Mouse (Mus musculus) midbrain, embryonic 15.5 days (tissue): ENCODE measurements at regions not wholly inside any gene's neighbourhood (a gene's known extent, or its start where the extent isn't known, plus 50 kb on each side); places are given as distances from the start of the nearest gene placed in this dataset.

ENCODE experiments used
- ATAC-seq: fragments of 200-750 bp; cut with Nextera tagmentation; replicated peaks from 2 replicates; pipeline ENCODE4 v1.8.0; 2017; ENCODE audit warnings: moderate TSS enrichment
- H3K27ac ChIP-seq: fragments of 300-500 bp; sonication (generic); 2 replicates; pipeline ENCODE4 v1.5.1; 2015; ENCODE audit warnings: mild to moderate bottlenecking, inconsistent platforms
- H3K27me3 ChIP-seq: fragments of 300-500 bp; sonication (generic); replicated peaks from 2 replicates; pipeline ENCODE4 v1.6.1; 2015; ENCODE audit warnings: inconsistent platforms
- H3K36me3 ChIP-seq: fragments of 300-500 bp; sonication (generic); replicated peaks from 2 replicates; pipeline ENCODE4 v1.6.1; 2015; ENCODE audit warnings: inconsistent platforms
- H3K4me1 ChIP-seq: fragments of 300-500 bp; sonication (generic); 2 replicates; pipeline ENCODE4 v1.6.1; 2015; ENCODE audit warnings: inconsistent platforms
- H3K4me2 ChIP-seq: fragments of 300-500 bp; sonication (generic); 2 replicates; pipeline ENCODE4 v1.6.1; 2015; ENCODE audit warnings: inconsistent platforms, mild to moderate bottlenecking, moderate library complexity
- H3K4me3 ChIP-seq: fragments of 300-500 bp; sonication (generic); 2 replicates; pipeline ENCODE4 v1.5.1; 2015; ENCODE audit warnings: mild to moderate bottlenecking, inconsistent platforms
- H3K9ac ChIP-seq: fragments of 300-500 bp; sonication (generic); 2 replicates; pipeline ENCODE4 v1.6.1; 2015; ENCODE audit warnings: mild to moderate bottlenecking, inconsistent platforms
- H3K9me3 ChIP-seq: fragments of 300-500 bp; sonication (generic); 2 replicates; pipeline ENCODE4 v1.6.1; 2016; ENCODE audit warnings: inconsistent platforms
- WGBS: fragments of 180-500 bp; shearing (Covaris S2); methylation state at CpG from one replicate; pipeline ENCODE4 v1.1.7; 2015; ENCODE audit warnings: mixed read lengths; 5-methylcytosine and 5-hydroxymethylcytosine counted together

DNA sequence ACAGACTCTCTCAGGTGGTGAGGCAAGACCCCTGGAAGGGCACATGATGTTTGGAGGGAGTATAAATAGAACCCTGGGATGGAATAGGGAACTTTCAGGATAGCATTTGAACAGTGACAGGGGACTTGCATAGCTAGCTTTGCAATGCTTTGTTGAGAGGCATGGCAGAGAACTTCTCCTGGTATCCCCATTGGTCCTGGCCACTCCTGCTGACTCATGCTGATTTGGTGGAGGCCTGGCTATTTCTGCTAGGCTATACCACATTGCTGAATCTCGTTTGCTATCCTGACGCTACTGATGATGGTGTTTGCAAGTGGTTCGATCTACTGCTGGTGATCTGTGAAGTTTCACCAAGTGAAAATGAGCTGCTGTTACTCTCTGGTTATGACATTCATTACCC is 276.7 kb upstream of the Klf3 start:
- 93% methylated on average over 3 of the region's 3 CpGs for WGBS
- no peak overlapping the region for H3K4me2 ChIP-seq
- no peaks in the 10 kb centered on the region for H3K4me1 ChIP-seq
- no peaks in the 10 kb centered on the region for H3K27me3 ChIP-seq
- no peak overlapping the region for H3K4me3 ChIP-seq
- no peak overlapping the region for H3K9ac ChIP-seq
- no peaks in the 10 kb centered on the region for H3K36me3 ChIP-seq
- no peak overlapping the region for H3K27ac ChIP-seq
- no peak for ATAC-seq
- H3K9me3 ChIP-seq, result no peaks in the 10 kb centered on the region

DNA sequence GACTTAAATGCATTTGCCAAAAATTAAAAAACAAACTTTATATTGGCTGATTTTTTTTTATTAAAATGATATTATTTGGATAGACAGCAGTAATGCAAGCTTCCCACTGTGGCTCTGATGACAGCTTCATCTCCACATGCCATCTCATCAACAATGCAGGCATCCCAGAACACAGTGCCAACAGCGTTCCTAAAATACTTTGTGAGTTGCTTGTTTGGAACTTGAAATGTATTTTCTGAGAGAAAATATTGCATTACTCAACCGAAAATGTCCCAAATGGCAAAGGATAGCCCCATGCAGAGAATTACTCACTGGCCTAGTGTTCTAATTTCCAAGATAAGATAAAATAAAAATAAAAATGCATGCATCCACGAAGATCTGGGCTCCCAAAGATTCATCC is 275.2 kb upstream of the Klf3 start:
- 77% methylated on average over 3 of the region's 3 CpGs for WGBS
- H3K36me3 ChIP-seq, result no peaks in the 10 kb centered on the region
- H3K9me3 ChIP-seq, result no peaks in the 10 kb centered on the region
- H3K4me2 ChIP-seq, result no peak overlapping the region
- H3K27me3 ChIP-seq, result no peaks in the 10 kb centered on the region
- no peak overlapping the region for H3K9ac ChIP-seq
- H3K4me1 ChIP-seq, result no peaks in the 10 kb centered on the region
- H3K27ac ChIP-seq, result no peak overlapping the region
- no peak for ATAC-seq
- no peak overlapping the region for H3K4me3 ChIP-seq

DNA sequence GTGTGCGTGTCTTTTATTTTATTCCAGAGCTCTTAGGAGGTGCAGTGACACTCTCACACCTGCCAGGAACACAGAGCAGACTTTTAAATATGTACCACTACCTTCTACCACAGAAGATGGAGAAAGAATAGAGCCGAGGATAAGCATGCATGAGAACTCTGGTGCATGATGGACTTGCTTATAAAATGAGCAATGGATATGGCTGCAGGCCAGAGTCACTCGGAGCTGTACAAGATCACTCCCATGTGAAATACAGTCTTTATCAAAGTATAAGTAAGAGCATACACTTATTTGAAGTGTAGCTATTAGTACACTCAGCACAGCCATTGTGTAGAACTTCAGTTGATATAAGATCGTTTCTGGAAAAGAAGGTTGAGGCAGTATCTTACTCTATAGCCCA is 268.8 kb upstream of the Klf3 start:
- H3K4me3 ChIP-seq, result no peak overlapping the region
- no peak for ATAC-seq
- H3K9ac ChIP-seq, result no peak overlapping the region
- no peaks in the 10 kb centered on the region for H3K36me3 ChIP-seq
- WGBS, result 92% methylated on average over 4 of the region's 4 CpGs
- H3K27ac ChIP-seq, result no peak overlapping the region
- H3K9me3 ChIP-seq, result no peaks in the 10 kb centered on the region
- H3K4me1 ChIP-seq, result no peaks in the 10 kb centered on the region
- H3K27me3 ChIP-seq, result no peaks in the 10 kb centered on the region
- H3K4me2 ChIP-seq, result no peak overlapping the region

DNA sequence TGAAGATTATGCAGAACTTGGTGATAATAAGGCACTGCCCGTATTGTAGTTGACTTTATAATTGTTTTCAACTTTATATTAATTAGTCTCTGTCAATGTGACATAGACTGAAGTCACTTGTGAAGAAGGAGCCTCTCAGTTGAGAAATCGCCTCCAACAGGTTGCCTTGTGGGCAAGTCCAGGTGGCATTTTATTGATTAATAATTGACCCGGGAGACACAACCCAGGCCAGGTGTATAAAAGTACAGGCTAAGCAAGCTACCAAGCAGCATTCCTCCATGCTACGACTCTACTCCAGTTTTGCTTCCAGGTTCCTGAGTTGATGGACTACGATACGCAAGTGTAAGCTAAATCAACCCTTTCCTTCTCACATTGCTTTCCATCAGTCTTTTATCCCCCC is 268.2 kb upstream of the Klf3 start:
- Histone ChIP-seq H3K27me3 (no peaks in the 10 kb centered on the region), H3K4me2 (no peak overlapping the region), H3K27ac (no peak overlapping the region), H3K4me1 (no peaks in the 10 kb centered on the region), H3K4me3 (no peak overlapping the region), H3K36me3 (no peaks in the 10 kb centered on the region), H3K9me3 (no peaks in the 10 kb centered on the region), H3K9ac (no peak overlapping the region)
- ATAC-seq, result no peak
- 93% methylated on average over 6 of the region's 6 CpGs for WGBS

DNA sequence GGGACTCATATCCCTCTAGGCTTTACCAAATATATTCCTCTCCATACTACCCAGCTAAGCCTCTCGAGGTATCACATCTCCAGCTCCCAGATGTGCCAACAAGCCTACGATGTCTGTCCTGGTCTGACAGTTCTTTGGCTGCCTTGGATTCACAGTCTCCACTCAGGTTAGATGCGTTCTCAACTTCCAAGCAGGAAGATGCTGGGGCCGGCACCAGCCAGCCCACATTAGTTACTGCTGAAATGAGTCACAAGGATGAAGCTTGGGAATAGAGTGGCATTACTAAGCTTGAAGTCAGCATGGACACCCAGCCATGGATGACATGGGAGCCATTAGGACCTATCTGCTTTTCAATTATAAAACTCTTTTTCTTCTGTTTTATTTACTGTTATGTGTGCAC is 267.6 kb upstream of the Klf3 start:
- Histone ChIP-seq H3K27ac (no peak overlapping the region), H3K27me3 (no peaks in the 10 kb centered on the region), H3K4me1 (no peaks in the 10 kb centered on the region), H3K4me2 (no peak overlapping the region), H3K36me3 (no peaks in the 10 kb centered on the region), H3K9ac (no peak overlapping the region), H3K4me3 (no peak overlapping the region), H3K9me3 (no peaks in the 10 kb centered on the region)
- no peak for ATAC-seq
- 91% methylated on average over 4 of the region's 4 CpGs for WGBS

DNA sequence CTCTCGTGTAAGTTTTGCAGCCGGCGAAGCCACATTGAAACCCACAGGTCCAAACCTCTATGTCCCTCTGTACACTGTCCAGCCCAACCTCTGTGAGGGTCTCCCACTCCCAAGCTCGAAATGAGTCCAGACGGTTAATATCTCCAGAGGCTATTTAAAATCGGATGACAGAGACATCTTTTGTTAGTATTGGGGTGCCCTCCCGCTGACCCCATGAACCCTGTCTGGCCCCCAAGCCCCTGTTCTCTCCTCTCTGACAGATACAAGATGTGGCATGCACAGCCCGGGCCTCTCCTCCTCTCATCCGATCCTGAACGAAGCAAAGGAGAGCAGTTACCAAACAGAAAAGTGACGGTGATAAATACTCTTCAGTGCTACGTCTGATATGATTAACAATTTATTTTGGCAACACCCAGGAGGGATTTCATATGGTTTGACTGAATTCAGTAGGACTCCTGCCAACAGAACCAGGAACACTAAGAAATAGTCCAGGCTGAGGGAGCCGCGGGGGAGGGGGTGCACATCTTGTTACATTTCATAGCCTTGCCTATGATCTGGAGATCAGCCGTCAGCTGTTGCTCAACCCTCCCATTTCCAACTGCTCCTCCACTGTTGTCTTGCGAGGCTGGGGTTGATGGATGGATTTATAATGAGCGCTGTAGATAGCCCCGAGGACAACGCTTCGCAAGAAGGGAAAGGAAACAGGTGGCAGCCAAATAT is 266.6 kb upstream of the Klf3 start:
- Histone ChIP-seq H3K36me3 (no peaks in the 10 kb centered on the region), H3K27me3 (no peaks in the 10 kb centered on the region), H3K4me1 (no peaks in the 10 kb centered on the region), H3K9ac (no peak overlapping the region), H3K4me3 (no peak overlapping the region), H3K4me2 (no peak overlapping the region), H3K9me3 (no peaks in the 10 kb centered on the region), H3K27ac (no peak overlapping the region)
- ATAC-seq, result no peak
- 87% methylated on average over 20 of the region's 20 CpGs for WGBS

DNA sequence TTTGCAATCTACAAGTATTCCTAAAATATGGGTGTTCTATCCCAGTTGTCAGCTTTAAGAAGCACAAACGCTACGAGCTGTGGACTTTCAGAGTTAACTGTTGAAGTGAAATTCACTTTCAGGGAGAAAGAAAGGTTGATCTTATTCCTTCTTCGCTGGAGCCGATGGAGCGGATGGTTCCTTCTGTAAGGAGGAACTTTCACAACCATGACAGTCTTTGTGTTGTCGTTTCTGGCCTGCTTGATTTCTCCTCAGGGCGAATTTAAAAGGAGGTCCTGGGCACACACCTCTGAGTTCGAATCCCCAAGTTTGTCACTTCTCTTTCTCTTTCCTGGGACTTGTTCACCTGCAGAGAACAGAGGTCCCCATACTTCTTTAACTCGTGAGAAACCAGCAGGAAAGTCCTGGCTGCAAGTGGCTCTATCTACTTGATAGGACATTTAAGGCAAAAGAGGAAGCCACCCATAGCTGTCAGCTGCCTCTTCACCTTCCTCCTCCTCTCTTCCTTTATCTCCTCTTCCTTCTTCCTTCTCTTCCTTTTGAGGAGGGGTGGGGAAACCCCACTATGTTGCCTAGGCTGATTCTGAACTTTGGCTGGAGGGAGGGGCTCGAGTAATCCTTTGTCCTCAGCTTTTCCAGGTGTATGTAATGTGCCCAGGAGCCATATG is 265.9 kb upstream of the Klf3 start:
- no peak overlapping the region for H3K27ac ChIP-seq
- H3K9me3 ChIP-seq, result no peaks in the 10 kb centered on the region
- no peaks in the 10 kb centered on the region for H3K4me1 ChIP-seq
- no peak overlapping the region for H3K4me2 ChIP-seq
- ATAC-seq, result no peak
- 85% methylated on average over 10 of the region's 10 CpGs for WGBS
- no peak overlapping the region for H3K9ac ChIP-seq
- H3K27me3 ChIP-seq, result no peaks in the 10 kb centered on the region
- no peaks in the 10 kb centered on the region for H3K36me3 ChIP-seq
- no peak overlapping the region for H3K4me3 ChIP-seq

DNA sequence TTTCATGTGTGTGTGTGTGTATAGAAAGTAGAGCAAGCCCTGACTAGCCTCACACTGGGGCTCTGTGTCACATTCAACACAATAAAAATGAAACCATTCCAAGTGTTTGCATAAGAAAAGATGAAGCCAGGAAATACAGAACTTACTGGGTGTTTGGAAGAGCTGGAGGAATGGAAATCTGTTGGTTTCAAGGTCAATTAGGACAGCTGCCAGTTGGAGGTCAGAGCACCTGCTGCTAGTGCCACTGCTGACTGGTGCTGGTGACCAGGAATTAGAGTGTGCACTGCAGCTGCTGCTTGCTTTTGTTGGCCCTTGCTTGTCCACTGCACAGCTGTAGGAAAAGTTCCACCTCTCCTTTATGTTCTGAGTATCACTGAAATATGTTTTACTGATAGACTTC is 261.4 kb upstream of the Klf3 start:
- ATAC-seq, result no peak
- H3K27me3 ChIP-seq, result no peaks in the 10 kb centered on the region
- H3K9me3 ChIP-seq, result no peaks in the 10 kb centered on the region
- no peak overlapping the region for H3K4me2 ChIP-seq
- no peak overlapping the region for H3K9ac ChIP-seq
- H3K36me3 ChIP-seq, result no peaks in the 10 kb centered on the region
- no peak overlapping the region for H3K4me3 ChIP-seq
- no peak overlapping the region for H3K27ac ChIP-seq
- H3K4me1 ChIP-seq, result no peaks in the 10 kb centered on the region

DNA sequence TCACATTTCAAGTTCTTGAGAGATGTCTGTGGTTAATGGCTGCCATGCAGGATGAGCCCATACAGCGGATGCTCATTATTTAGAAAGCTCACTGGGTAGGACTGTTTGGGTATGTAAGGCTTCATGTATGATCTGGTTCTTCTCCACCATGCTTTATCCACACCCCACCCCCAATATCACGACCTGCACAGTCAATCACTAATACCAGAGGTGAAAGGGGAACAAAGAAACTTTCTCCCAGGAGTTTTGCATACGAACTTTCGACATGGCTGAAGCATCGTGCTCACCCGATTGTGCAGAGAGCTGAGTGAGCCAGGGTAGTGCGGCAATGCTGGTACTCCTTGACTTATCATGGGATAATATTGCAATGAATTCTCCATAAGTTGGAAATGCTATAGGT is 247.3 kb upstream of the Klf3 start:
- WGBS, result 87% methylated on average over 7 of the region's 7 CpGs
- no peak overlapping the region for H3K4me3 ChIP-seq
- H3K4me1 ChIP-seq, result no peaks in the 10 kb centered on the region
- ATAC-seq, result no peak
- H3K27me3 ChIP-seq, result no peaks in the 10 kb centered on the region
- no peak overlapping the region for H3K9ac ChIP-seq
- H3K36me3 ChIP-seq, result no peaks in the 10 kb centered on the region
- no peak overlapping the region for H3K27ac ChIP-seq
- no peaks in the 10 kb centered on the region for H3K9me3 ChIP-seq
- H3K4me2 ChIP-seq, result no peak overlapping the region

DNA sequence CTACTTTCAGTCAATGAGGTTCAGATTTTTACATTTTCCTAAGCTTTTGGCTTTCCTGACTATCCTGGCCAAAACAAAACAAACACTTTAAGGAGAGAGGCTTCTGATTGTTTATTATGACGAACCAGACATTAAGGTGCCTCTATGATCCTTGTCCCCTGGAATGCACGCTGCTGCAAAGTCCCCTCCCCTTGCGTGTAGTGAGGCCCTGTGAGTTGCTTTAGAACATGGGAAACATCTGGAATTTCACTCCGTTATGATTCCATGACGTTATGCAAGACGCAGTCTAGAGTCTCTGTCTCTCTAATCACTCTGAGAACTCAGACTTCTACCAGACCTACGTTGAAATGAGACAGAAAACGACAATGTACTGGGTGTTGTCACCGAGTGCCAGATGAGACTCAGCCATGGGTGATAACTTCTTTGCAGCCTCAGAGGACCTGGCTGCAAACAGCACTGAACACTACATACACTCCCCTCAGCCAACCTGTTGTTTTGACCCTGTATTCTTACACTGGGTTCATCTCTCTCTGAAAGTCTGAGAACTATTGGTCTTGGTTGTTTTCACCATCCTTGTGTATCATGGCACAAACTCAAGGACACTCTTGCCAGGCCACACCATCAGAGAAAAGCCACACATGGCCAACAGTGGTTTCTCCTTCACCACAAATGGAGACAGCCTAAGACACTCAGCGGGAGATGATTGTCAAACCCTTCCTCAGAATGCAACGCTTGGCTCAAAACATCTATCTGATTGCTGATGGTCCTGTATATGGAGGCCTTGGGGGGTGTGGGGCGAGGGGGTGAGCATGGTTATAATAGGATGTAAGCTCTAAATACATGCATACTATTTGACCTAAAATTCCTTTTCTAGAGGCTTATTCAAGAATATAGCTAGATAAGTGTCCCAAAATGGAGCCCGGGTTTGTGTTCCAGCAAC is 236.5 kb upstream of the Klf3 start:
- no peaks in the 10 kb centered on the region for H3K27me3 ChIP-seq
- no peak overlapping the region for H3K4me2 ChIP-seq
- H3K27ac ChIP-seq, result no peak overlapping the region
- H3K9ac ChIP-seq, result no peak overlapping the region
- no peaks in the 10 kb centered on the region for H3K9me3 ChIP-seq
- no peaks in the 10 kb centered on the region for H3K4me1 ChIP-seq
- 89% methylated on average over 13 of the region's 13 CpGs for whole genome bisulfite sequencing
- H3K36me3 ChIP-seq, result no peaks in the 10 kb centered on the region
- no peak overlapping the region for H3K4me3 ChIP-seq
- no peak for ATAC-seq

DNA sequence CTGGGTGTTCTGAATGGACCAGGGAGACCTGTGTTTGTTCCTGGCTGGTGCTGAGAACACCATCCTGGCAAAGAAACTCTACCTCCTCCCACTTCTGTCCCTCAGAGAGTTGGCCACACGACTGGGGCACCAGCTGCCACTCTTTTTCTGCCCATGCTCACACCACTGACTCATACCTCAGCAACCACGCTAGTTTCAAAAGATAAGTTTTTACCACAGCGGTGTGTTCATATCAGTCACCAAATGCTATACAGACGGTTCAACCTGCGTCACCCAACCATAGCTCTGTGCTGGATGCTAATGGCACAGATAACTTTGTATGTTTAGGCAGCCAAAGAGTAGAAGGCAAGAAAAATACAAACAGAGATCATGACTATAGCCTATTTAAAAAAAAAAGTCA is 235.4 kb upstream of the Klf3 start:
- no peak overlapping the region for H3K27ac ChIP-seq
- H3K9me3 ChIP-seq, result no peaks in the 10 kb centered on the region
- no peaks in the 10 kb centered on the region for H3K36me3 ChIP-seq
- no peak for ATAC-seq
- H3K27me3 ChIP-seq, result no peaks in the 10 kb centered on the region
- WGBS, result 92% methylated on average over 5 of the region's 5 CpGs
- H3K4me1 ChIP-seq, result no peaks in the 10 kb centered on the region
- H3K9ac ChIP-seq, result no peak overlapping the region
- no peak overlapping the region for H3K4me3 ChIP-seq
- no peak overlapping the region for H3K4me2 ChIP-seq

DNA sequence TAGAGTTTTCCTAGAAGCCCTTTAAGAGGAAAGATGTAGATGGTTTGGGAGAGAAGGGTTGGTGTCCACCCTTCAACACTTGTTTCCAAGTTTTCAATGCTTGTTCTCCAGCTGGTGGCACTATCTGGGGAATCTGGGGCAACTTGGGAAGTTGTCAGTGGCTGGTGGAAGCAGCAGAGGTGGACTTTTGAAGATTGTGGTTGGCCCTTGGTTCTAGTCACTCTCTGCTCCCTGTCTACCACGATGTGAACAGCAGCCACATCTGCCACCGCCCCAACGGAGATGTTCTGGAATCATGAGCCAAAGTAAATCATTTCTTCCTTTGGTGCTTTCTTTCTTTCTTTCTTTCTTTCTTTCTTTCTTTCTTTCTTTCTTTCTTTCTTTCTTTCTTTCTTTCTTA is 234.9 kb upstream of the Klf3 start:
- Histone ChIP-seq H3K9ac (no peak overlapping the region), H3K27ac (no peak overlapping the region), H3K27me3 (no peaks in the 10 kb centered on the region), H3K4me2 (no peak overlapping the region), H3K4me3 (no peak overlapping the region), H3K9me3 (no peaks in the 10 kb centered on the region), H3K36me3 (no peaks in the 10 kb centered on the region), H3K4me1 (no peaks in the 10 kb centered on the region)
- ATAC-seq, result no peak
- 90% methylated on average over 3 of the region's 3 CpGs for WGBS
